Mouse (Mus musculus): ENCODE results near the gene Rgs10.

GRCm38 (mm10) chr7:128458011-128458410 is 39.5 kb upstream of the Rgs10 start:
- TF ChIP-seq EP300 (IDR thresholded peaks at IDR 0.05; ENCODE audit: low read depth) (no peak), CTCF (IDR thresholded peaks at IDR 0.05; ENCODE audit: low read depth) (no peak)
